In genomic region chr2:104307102-104307501, GRCm38 (mm10) we compare ENCODE assay signal across 25 mouse cellular contexts.
A peak's percentile ranks its signal among the peaks of the same experiment; 100 is the strongest.
DNase-seq lines count a peak whose midpoint lies in the region; ATAC-seq and TF ChIP-seq lines count a peak whose summit lies in the region.
"Had no signal": no experiment of that assay in that cellular context is flagged by ENCODE, and none has a peak within 500 bp of the region (broad histone marks: within the 10 kb centered on the region; RNA-seq: fewer than 3 reads in every experiment).

No protein-coding gene starts in this region.

- H3K4me3 ChIP-seq in limb, embryonic 14.5 days (replicated peaks; ENCODE audit: low read length) = no peak overlapping the region
- no peak overlapping the region for H3K4me3 ChIP-seq in limb, embryonic 10.5 days
- H3K4me3 ChIP-seq in neural tube, embryonic 14.5 days (ENCODE audit: low read depth, low read length) = no peak overlapping the region
- H3K4me3 ChIP-seq in neural tube, embryonic 15.5 days (replicated peaks) = no peak overlapping the region
- H3K4me3 ChIP-seq: embryonic facial prominence, embryonic 12.5 days; embryonic facial prominence, embryonic 15.5 days; heart, adult 2 months; heart, embryonic 10.5 days; heart, embryonic 13.5 days had no signal

- DNase-seq in cerebellum, postnatal 10 days = peak; percentile 40 to 56
- no peak for DNase-seq in cerebellum, postnatal 36 days
- peak; percentile 46 for DNase-seq in limb, embryonic 14.5 days (ENCODE audit: low spot score)
- no peak for DNase-seq in limb, embryonic 10.5 days (ENCODE audit: low spot score)
- DNase-seq: adrenal gland, postnatal 14 days; cerebellum, adult 11-12 months; cerebellum, adult 8-10 months; cerebellum, postnatal 14 days; gastrocnemius, postnatal 10 days; gastrocnemius, postnatal 36 days; heart, adult 2 months; heart, postnatal 14 days; heart, postnatal 4 days had no signal

- no peak overlapping the region for H3K9ac ChIP-seq in limb, embryonic 14.5 days (ENCODE audit: low read depth, low read length, severe bottlenecking)
- H3K9ac ChIP-seq in neural tube, embryonic 14.5 days (replicated peaks; ENCODE audit: low read depth, low read length) = no peak overlapping the region
- H3K9ac ChIP-seq in neural tube, embryonic 15.5 days (replicated peaks) = no peak overlapping the region
- H3K9ac ChIP-seq: embryonic facial prominence, embryonic 12.5 days; embryonic facial prominence, embryonic 15.5 days; heart, embryonic 13.5 days; hindbrain, embryonic 14.5 days had no signal

- H3K27me3 ChIP-seq in limb, embryonic 14.5 days (ENCODE audit: control insufficient read depth, insufficient read depth, low read length) = no peaks in the 10 kb centered on the region
- H3K27me3 ChIP-seq in limb, embryonic 10.5 days (ENCODE audit: low read depth, poor library complexity, severe bottlenecking) = no peaks in the 10 kb centered on the region
- no peaks in the 10 kb centered on the region for H3K27me3 ChIP-seq in neural tube, embryonic 14.5 days (ENCODE audit: control insufficient read depth, insufficient read depth, low read length)
- H3K27me3 ChIP-seq in neural tube, embryonic 15.5 days (replicated peaks) = no peaks in the 10 kb centered on the region
- H3K27me3 ChIP-seq: embryonic facial prominence, embryonic 12.5 days; embryonic facial prominence, embryonic 15.5 days; heart, embryonic 13.5 days had no signal

- no peak for ATAC-seq in limb, embryonic 14.5 days (ENCODE audit: low FRiP score, low read depth)
- peak; percentile 38; the same call in 1 of the 2 replicates for ATAC-seq in neural tube, embryonic 14.5 days (ENCODE audit: low read depth)
- ATAC-seq in neural tube, embryonic 15.5 days (ENCODE audit: low FRiP score) = no peak
- no peak for ATAC-seq in megakaryocyte-erythroid progenitor cell, adult 5-6 weeks (replicated peaks; ENCODE audit: low FRiP score, low TSS enrichment, poor library complexity, severe bottlenecking)
- ATAC-seq: forebrain, embryonic 16.5 days; hindbrain, postnatal 0 days; Patski had no signal

- no peaks in the 10 kb centered on the region for H3K36me3 ChIP-seq in limb, embryonic 14.5 days (ENCODE audit: control insufficient read depth, insufficient read depth, low read length)
- H3K36me3 ChIP-seq in limb, embryonic 10.5 days = no peaks in the 10 kb centered on the region
- H3K36me3 ChIP-seq in neural tube, embryonic 14.5 days (ENCODE audit: control insufficient read depth, insufficient read depth, low read length) = no peaks in the 10 kb centered on the region
- H3K36me3 ChIP-seq in neural tube, embryonic 15.5 days = no peaks in the 10 kb centered on the region
- H3K36me3 ChIP-seq: embryonic facial prominence, embryonic 12.5 days; embryonic facial prominence, embryonic 15.5 days; G1E; heart, embryonic 10.5 days; heart, embryonic 13.5 days had no signal

- no peaks in the 10 kb centered on the region for H3K4me1 ChIP-seq in limb, embryonic 14.5 days (ENCODE audit: control insufficient read depth, insufficient read depth, low read length)
- no peaks in the 10 kb centered on the region for H3K4me1 ChIP-seq in limb, embryonic 10.5 days
- H3K4me1 ChIP-seq in neural tube, embryonic 14.5 days (ENCODE audit: control insufficient read depth, insufficient read depth, low read length) = 0 out of 2 replicates have a peak, but pooled peaks cover 4% of the 10 kb centered on the region
- H3K4me1 ChIP-seq in neural tube, embryonic 15.5 days = peaks cover 12% of the 10 kb centered on the region; the same call in 1 of the 2 replicates
- H3K4me1 ChIP-seq: embryonic facial prominence, embryonic 12.5 days; heart, embryonic 10.5 days; heart, embryonic 13.5 days had no signal

- no peaks in the 10 kb centered on the region for H3K9me3 ChIP-seq in limb, embryonic 14.5 days (ENCODE audit: control insufficient read depth, low read length)
- no peaks in the 10 kb centered on the region for H3K9me3 ChIP-seq in limb, embryonic 10.5 days (replicated peaks)
- no peaks in the 10 kb centered on the region for H3K9me3 ChIP-seq in neural tube, embryonic 14.5 days (ENCODE audit: control insufficient read depth, low read length)
- H3K9me3 ChIP-seq in neural tube, embryonic 15.5 days (replicated peaks) = no peaks in the 10 kb centered on the region
- H3K9me3 ChIP-seq: embryonic facial prominence, embryonic 12.5 days; embryonic facial prominence, embryonic 15.5 days; G1E; heart, embryonic 10.5 days; heart, embryonic 13.5 days had no signal

- H3K4me2 ChIP-seq in limb, embryonic 14.5 days (replicated peaks; ENCODE audit: low read depth, low read length, severe bottlenecking) = no peak overlapping the region
- H3K4me2 ChIP-seq in neural tube, embryonic 14.5 days (ENCODE audit: low read depth, low read length) = no peak overlapping the region
- H3K4me2 ChIP-seq in neural tube, embryonic 15.5 days = no peak overlapping the region
- H3K4me2 ChIP-seq: embryonic facial prominence, embryonic 12.5 days; embryonic facial prominence, embryonic 15.5 days; heart, embryonic 13.5 days; hindbrain, embryonic 14.5 days had no signal

- 59% methylated on average over 4 of the region's 4 CpGs for WGBS in limb, embryonic 14.5 days
- WGBS in limb, embryonic 10.5 days = 73% methylated on average over 4 of the region's 4 CpGs
- 72% methylated on average over 4 of the region's 4 CpGs for WGBS in neural tube, embryonic 14.5 days
- 66% methylated on average over 4 of the region's 4 CpGs for WGBS in neural tube, embryonic 15.5 days

- TF ChIP-seq POLR2A in limb, embryonic 14.5 days (IDR thresholded peaks at IDR 0.05; ENCODE audit: borderline replicate concordance, extremely low read depth, insufficient read depth, insufficient read length) = no peak

- no peak overlapping the region for H3K27ac ChIP-seq in limb, embryonic 14.5 days (replicated peaks; ENCODE audit: low read depth, low read length)
- H3K27ac ChIP-seq in limb, embryonic 10.5 days = no peak overlapping the region
- no peak overlapping the region for H3K27ac ChIP-seq in neural tube, embryonic 14.5 days (ENCODE audit: low read depth, low read length)
- no peak overlapping the region for H3K27ac ChIP-seq in neural tube, embryonic 15.5 days (replicated peaks)
- H3K27ac ChIP-seq: embryonic facial prominence, embryonic 12.5 days; embryonic facial prominence, embryonic 15.5 days; heart, adult 2 months; heart, embryonic 10.5 days; heart, embryonic 13.5 days; hindbrain, embryonic 14.5 days; hindbrain, postnatal 0 days had no signal

Comparison
In these comparisons a context has a peak if more than half of its experiments do, and no peak if none do; other contexts are left out.
1. DNase-seq: peak in cerebellum, postnatal 10 days (2 of 2) and limb, embryonic 14.5 days (single experiment); none in cerebellum, postnatal 36 days (0 of 2) and limb, embryonic 10.5 days (single experiment).